Mouse (Mus musculus): ENCODE measurements around the gene Zkscan3. TPM values are rescaled to one million over a fixed set of nuclear protein-coding genes. Genes with fewer than 3 reads are reported as not detected.

The Zkscan3 gene
- 65.3 TPM for polyA plus RNA-seq (2017; shearing (Covaris generic))

DNA sequence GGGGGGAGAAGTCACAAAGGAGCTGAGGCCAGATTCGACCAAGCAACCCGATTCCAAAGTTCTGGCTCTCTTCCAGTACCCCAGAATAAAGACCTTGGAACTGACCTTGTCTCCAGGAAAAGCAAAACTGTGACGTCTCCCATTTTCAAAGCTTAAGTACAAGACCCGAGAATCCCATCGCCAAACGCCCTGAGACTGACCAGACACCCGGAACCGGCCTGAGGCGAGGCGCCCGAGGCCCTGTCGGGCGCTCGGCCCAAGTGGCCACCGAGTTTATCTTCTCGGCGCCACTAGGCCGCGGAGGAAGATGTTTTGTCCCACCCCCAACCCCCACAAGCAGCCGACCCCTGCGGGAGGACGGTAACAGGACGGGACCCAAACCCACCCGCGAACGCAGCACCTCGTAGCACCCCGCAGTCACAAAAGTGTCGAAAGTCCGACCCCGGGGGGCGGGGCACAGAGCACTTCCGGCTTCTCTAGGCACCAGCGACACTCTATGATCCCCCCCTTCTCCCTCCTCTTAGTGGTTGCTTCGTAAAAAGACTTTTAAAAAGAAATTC lies at the start of gene Zkscan3:
Gene Zkscan3 (minus strand): TSS at position 469 of the 560 bp plus-strand sequence.

DNA sequence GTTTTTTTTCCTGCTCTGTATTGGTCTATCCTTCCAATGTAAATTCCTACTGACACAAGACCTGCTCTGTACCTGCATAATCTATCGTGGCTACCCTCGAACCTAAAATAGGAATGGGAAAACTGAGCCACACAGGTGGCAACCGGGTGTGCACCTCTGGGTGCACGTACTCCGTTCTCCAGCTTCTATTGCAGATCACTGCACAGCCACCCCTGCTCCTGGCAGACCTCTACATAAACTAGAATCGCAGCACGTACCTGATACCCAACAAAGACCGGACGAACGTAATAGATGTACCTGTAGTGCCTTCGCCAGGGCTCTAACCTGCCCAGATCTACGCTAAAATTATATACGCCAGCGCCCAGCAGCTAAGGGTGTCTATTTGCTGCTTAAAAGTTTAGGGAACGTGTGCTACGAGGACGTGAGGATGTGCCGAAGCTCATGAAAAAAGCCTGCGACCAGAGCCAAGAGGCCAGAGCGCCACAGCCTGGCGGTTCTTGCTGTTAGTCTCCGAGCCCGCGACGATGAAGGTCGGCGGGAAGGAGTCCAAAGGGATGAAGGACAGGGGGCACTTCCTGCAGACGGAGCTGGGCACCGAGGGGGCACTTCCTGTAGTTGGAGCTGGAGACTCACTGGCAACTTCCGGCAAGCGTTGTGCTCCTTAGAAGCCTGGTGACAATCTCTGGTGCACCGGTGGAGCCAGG lies 38.1 kb upstream of the Zkscan3 start, which contains the start of gene Pgbd1:
Gene Pgbd1 (minus strand): TSS at position 556 of the 704 bp plus-strand sequence.

DNA sequence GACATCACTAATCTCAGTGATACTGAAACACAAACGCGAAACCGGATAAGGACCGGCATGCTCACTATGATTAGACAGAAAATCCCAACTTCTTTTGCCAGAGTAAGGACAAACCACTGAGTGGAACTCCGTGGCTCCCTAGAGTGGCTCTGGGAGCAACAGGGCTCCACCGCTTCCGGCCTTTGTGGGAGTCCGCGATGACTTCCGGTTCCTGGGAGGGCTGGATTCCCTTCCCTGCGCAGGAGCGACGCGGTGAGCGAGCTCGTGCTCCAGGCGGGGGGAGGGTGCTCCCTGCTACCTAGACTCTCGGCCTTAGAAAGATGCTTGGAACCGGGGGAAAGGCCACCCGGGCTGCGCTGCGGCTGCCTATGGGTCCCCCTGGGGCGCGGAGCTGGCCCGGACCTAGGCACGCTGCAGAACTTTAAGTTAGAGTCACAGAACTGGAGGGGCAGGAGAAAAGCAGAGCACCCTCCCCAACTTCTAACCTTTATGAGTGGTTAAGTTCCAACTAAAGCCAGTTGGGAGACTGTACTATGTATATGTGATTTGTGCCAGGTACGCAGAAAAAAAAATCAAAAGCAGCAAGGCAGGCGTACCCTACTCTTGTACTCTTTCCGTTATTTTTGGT lies 39.8 kb downstream of the Zkscan3 start, which contains the start of gene Zscan12:
Gene Zscan12 (plus strand): TSS at position 200 of the 628 bp plus-strand sequence.

DNA sequence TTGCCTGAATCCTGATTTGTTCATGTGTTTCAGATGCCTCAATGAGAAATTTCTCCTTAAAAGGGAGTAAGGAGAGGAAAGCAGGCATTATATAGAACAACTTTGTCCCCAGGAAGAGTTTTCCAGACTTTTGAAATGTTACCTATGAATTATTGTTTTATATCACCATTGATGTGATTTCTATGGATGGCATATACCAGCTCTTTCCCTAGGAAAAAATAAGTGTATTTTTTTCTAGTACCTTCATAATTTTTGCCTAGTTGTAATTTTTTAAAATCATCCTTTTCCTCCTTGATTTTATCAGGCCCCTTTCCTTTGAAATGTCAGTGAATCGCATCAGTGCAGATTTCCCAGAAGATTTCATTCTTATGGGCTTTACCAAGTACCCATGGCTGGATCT lies 55.9 kb downstream of the Zkscan3 start, which contains the start of gene Olfr1367:
Gene Olfr1367 (plus strand): TSS at position 301 of the 400 bp plus-strand sequence.

Other genes starting within 250 kb of the Zkscan3 start
- gene Trim27, start 223.3 kb downstream of the Zkscan3 start, polyA plus RNA-seq (2017; shearing (Covaris generic)) = 143 TPM
- gene Gpx5, start 110.0 kb downstream of the Zkscan3 start, polyA plus RNA-seq (2017; shearing (Covaris generic)) = not detected
- not detected for gene Gpx6, start 90.6 kb downstream of the Zkscan3 start, polyA plus RNA-seq (2017; shearing (Covaris generic))
- gene Olfr1367, start 55.8 kb downstream of the Zkscan3 start, polyA plus RNA-seq (2017; shearing (Covaris generic)) = not detected
- 11.1 TPM for gene Zscan12, start 39.9 kb downstream of the Zkscan3 start, polyA plus RNA-seq (2017; shearing (Covaris generic))
- gene Pgbd1, start 38.3 kb upstream of the Zkscan3 start, polyA plus RNA-seq (2017; shearing (Covaris generic)) = 0.51 TPM
- gene Zscan26, start 51.0 kb upstream of the Zkscan3 start, polyA plus RNA-seq (2017; shearing (Covaris generic)) = 7.3 TPM
- not detected for gene Nkapl, start 65.8 kb upstream of the Zkscan3 start, polyA plus RNA-seq (2017; shearing (Covaris generic))
- 0.13 TPM for gene Zkscan4, start 76.2 kb upstream of the Zkscan3 start, polyA plus RNA-seq (2017; shearing (Covaris generic))
- not detected for gene Gm10065, start 76.7 kb upstream of the Zkscan3 start, polyA plus RNA-seq (2017; shearing (Covaris generic))
- not detected for gene AK157302, start 92.5 kb upstream of the Zkscan3 start, polyA plus RNA-seq (2017; shearing (Covaris generic))
- 8.7 TPM for gene Gm11273, start 98.7 kb upstream of the Zkscan3 start, polyA plus RNA-seq (2017; shearing (Covaris generic))
- gene Zkscan8, start 128.4 kb upstream of the Zkscan3 start, polyA plus RNA-seq (2017; shearing (Covaris generic)) = 7.3 TPM
- not detected for gene Olfr1366, start 140.1 kb upstream of the Zkscan3 start, polyA plus RNA-seq (2017; shearing (Covaris generic))
- gene Olfr1535, start 157.1 kb upstream of the Zkscan3 start, polyA plus RNA-seq (2017; shearing (Covaris generic)) = not detected
- not detected for gene Olfr1364, start 179.0 kb upstream of the Zkscan3 start, polyA plus RNA-seq (2017; shearing (Covaris generic))
- not detected for gene Olfr1362, start 211.3 kb upstream of the Zkscan3 start, polyA plus RNA-seq (2017; shearing (Covaris generic))
- not detected for gene Olfr11, start 239.8 kb upstream of the Zkscan3 start, polyA plus RNA-seq (2017; shearing (Covaris generic))